Mouse (Mus musculus) cerebellum, adult 2 months (tissue): ENCODE results near the gene Gm49378. TPM values are rescaled to one million over a fixed set of nuclear protein-coding genes. Genes with fewer than 3 reads are reported as not detected.
A peak's percentile ranks its signal among the peaks of the same experiment; 100 is the strongest.

Source experiments
- DNase-seq, 2 experiments: peaks; one replicate each; pipeline ENCODE4 v3.0.0; 2021
- H3K27ac ChIP-seq: fragments of 200-500 bp; 2 replicates; pipeline ENCODE4 v1.5.1; 2012; ENCODE audit warnings: low read length, control low read depth, inconsistent platforms; ENCODE audit not compliant: insufficient read depth
- H3K27me3 ChIP-seq: fragments of 200-500 bp; 2 replicates; pipeline ENCODE4 v1.6.1; 2012; ENCODE audit warnings: inconsistent platforms, mild to moderate bottlenecking, low read length, moderate library complexity; ENCODE audit not compliant: control insufficient read depth, insufficient read depth
- H3K4me1 ChIP-seq: fragments of 200-500 bp; 2 replicates; pipeline ENCODE4 v1.6.1; 2011; ENCODE audit warnings: low read length; ENCODE audit not compliant: control insufficient read depth, insufficient read depth
- H3K4me3 ChIP-seq: fragments of 200-500 bp; replicated peaks from 2 replicates; pipeline ENCODE3; 2011; ENCODE audit warnings: mild to moderate bottlenecking, low read depth, low read length, control low read depth; ENCODE audit not compliant: insufficient read depth
- CTCF ChIP-seq: fragments of 200-500 bp; IDR thresholded peaks from 2 replicates; pipeline ENCODE4 v1.5.1; 2011; ENCODE audit warnings: low read depth, mild to moderate bottlenecking, control low read depth, low read length, moderate library complexity, borderline replicate concordance; ENCODE audit not compliant: insufficient read depth
- POLR2A ChIP-seq: fragments of 200-500 bp; IDR thresholded peaks from 2 replicates; pipeline ENCODE4 v1.6.1; 2011; ENCODE audit warnings: low read length, control low read depth, borderline replicate concordance; ENCODE audit not compliant: insufficient read depth
- WGBS: fragments of 180-500 bp; shearing (Covaris S2); methylation state at CpG from one replicate; pipeline ENCODE4 v1.1.7; 2018; 5-methylcytosine and 5-hydroxymethylcytosine counted together
- polyA plus RNA-seq: library from polyadenylated mRNA; depleted of rRNA; stranded (reverse); fragments of >200 nt; gene quantifications from 2 replicates; pipeline ENCODE4 v1.2.3, GENCODE M21; 2012; rRNA removed

The Gm49378 gene
- 4.9 and 5.6 TPM in 2 replicates for polyA plus RNA-seq

- no peak for TF ChIP-seq CTCF
- TF ChIP-seq POLR2A, result no peak
- Histone ChIP-seq H3K27me3 (no peaks in the 10 kb centered on the region), H3K4me1 (peaks cover 7% of the 10 kb centered on the region), H3K27ac (no peak within 1 kb of the TSS), H3K4me3 (no peak within 1 kb of the TSS)
- 94% methylated on average over 9 of the region's 9 CpGs for WGBS
- DNase-seq, result no peak
These were observed at the start of gene Gm49378 for GRCm38 (mm10) chr14:55637795-55638194. Gm49378 (minus strand) TSS chr14:55637895.

- H3K27ac ChIP-seq, result no peak overlapping the region
- H3K4me3 ChIP-seq, result peak overlapping the region; percentile 75
- H3K4me1 ChIP-seq, result peaks cover 4% of the 10 kb centered on the region; the same call in 1 of the 2 replicates
- no peaks in the 10 kb centered on the region for H3K27me3 ChIP-seq
- DNase-seq, result no peak
- 3% methylated on average over 3 of the region's 3 CpGs for WGBS
- TF ChIP-seq CTCF (no peak), POLR2A (no peak)
These were observed 44.4 kb upstream of the Gm49378 start for GRCm38 (mm10) chr14:55682118-55682493.

DNA sequence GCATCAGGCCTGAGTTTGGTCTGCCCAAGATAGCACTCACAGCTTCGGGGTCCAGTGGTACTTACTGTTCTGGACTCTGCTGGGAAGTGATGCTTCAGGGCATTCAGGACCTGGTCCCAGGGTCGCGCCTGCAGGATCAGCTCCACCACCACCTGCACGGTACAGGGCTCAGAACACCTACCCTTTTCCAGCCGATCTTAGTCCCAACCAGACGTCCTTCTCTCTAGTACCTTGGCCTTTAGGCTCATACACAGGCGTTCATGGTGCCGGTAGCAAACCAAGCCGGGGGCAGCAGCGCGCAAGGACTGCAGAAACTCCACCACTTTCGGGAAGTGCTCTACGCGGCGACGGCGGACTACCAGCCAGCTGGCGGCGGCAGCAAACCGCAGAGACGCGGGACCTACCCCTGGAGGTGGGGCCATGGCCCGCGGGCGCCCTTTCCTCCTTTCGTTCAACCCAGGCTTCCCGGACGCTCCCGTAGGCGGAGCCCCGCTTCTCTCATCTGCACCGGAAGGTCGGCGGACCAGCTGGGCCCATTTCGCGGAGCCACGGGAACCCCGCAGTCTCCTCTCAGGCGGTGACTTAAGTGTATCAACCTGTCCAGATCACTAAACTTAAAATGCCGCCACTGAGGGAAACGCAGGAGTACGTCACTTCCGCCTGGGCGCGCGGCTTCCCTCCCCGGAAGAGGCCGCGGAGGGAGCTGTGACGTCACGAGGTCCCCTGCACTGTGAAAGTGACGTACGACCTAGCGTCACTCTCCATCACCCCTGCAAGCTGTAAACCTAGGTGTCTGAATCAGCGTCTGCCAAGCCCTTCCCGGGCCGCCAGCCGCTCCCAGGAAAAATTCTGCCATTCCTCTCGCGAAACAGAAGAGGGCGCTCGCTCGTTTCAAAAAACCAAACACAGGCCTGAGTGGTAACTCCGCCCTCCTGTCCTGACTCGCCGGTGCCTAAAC lies 43.7 kb upstream of the Gm49378 start, which contains the start of gene Tinf2:
Tinf2 (minus strand) TSS at position 661 of the 958 bp plus-strand sequence.
- peak within 1 kb of the TSS; percentile 27; the same call in 1 of the 2 replicates for H3K27ac ChIP-seq
- peak within 1 kb of the TSS; percentile 75 for H3K4me3 ChIP-seq
- peak; percentile 96 to 97 for DNase-seq
- H3K4me1 ChIP-seq, result peaks cover 4% of the 10 kb centered on the region; the same call in 1 of the 2 replicates
- TF ChIP-seq POLR2A (peak; percentile 31; the same call in 1 of the 2 replicates), CTCF (peak; percentile 74)
- WGBS, result under 1% methylated on average over 66 of the region's 66 CpGs
- H3K27me3 ChIP-seq, result no peaks in the 10 kb centered on the region

DNA sequence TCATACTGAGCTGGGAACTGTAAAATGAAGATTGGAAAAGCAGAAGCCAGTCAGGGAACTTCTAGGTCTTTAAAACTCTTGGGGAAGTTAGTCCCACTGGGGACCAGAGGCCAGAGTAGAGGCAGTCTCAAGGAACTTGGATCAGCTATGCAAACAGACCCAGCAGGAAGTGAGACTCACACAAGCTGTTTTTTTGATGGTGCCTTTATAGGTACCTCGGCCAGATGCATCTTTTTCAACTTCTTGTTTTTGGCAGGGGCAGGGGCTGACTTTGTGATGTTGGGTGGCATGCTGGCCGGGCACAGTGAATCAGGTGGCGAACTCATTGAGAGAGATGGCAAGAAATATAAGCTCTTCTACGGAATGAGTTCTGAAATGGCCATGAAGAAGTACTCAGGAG lies 39.9 kb upstream of the Gm49378 start:
- no peak overlapping the region for H3K4me3 ChIP-seq
- no peaks in the 10 kb centered on the region for H3K27me3 ChIP-seq
- H3K27ac ChIP-seq, result no peak overlapping the region
- no peak for TF ChIP-seq CTCF
- no peak for TF ChIP-seq POLR2A
- no peak for DNase-seq
- 77% methylated on average over 4 of the region's 4 CpGs for WGBS
- peaks cover 4% of the 10 kb centered on the region; the same call in 1 of the 2 replicates for H3K4me1 ChIP-seq

DNA sequence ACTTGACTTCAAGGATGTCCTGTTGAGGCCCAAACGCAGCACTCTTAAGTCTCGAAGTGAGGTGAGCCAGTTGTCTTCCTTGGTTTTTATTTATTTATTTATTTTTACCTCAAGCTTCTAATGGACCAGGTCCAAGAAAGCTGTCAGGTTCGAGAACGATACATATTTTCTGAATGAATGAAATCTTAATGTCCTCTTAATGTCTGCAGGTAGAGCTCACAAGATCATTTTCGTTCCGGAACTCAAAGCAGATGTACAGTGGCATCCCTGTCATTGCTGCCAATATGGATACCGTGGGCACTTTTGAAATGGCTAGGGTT lies 35.0 kb upstream of the Gm49378 start:
- no peak for TF ChIP-seq POLR2A
- Histone ChIP-seq H3K4me1 (no peaks in the 10 kb centered on the region; the same call in 1 of the 2 replicates), H3K4me3 (no peak overlapping the region), H3K27ac (no peak overlapping the region), H3K27me3 (no peaks in the 10 kb centered on the region)
- 62% methylated on average over 7 of the region's 7 CpGs for WGBS
- no peak for DNase-seq

DNA sequence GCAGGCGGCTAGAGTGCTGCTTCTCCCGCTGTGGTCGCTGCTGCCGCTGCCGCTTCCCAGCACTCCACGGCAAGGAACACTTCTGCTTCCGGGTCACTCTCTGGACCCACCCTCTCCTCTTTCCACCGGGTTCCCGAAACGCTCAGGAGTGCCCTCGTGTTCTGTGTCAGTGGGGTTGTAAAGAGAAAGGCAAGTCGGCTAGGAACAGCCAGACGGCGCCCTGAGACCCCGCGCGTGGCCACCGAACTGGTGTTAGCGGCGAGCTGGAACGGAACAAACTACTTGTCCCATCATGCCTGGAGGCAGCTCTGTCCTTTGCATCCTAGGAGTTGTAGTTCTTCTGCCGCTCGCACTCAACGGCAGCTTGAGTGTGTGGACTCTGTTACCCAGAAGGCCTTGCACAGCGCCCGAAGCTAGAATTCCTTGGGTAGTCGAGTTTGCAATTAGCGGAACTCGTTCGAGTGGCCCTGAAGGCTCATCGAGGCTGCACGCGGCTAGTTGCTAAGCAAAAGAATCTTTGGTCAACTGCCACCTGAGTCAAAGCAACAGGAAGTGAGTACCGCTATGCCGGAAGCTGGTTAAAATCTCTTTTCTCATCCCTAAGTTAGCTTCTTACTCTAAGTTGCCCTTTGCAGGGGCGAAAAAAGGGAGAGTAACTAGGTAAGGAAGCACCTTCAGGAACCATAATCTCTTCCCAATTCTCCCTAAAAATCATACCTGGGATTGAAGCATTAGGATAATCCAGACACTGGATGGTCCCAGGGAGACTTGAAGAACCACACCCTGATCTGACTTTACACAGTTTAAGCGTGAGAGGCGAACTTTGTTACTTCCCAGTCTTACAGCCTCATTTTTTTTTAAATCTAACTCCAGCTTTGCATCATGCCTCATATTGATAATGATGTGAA lies 34.4 kb upstream of the Gm49378 start, which contains the start of the genes Gmpr2 and Nedd8:
Gmpr2 (plus strand) TSS at position 109 of the 908 bp plus-strand sequence.
Nedd8 (minus strand) TSS at position 292 of the 908 bp plus-strand sequence.
- Histone ChIP-seq H3K4me3 (peak within 1 kb of the TSS; percentile 93), H3K27me3 (no peaks in the 10 kb centered on the region), H3K4me1 (no peaks in the 10 kb centered on the region; the same call in 1 of the 2 replicates), H3K27ac (peak within 1 kb of the TSS; percentile 89)
- under 1% methylated on average over 38 of the region's 38 CpGs for WGBS
- TF ChIP-seq CTCF, result no peak
- TF ChIP-seq POLR2A, result peak; percentile 77
- DNase-seq, result peak; percentile 94 to 95

DNA sequence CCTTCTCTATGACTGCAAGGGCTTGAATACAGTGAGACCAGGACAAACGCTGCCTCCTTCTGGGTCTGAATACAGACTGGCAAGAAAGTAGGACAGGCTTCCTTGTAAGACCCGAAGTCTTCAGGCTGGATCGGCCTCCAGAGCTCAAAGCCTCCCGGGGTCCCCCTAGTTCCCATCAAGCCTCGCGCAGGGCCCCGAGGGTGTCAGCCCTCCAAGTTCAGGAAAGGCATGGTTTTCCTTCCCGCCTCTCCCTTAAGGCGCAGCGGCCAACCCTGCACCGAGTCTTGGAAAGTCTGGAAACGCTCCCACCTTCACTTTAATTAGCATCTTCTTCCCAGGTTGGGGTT lies 33.8 kb upstream of the Gm49378 start:
- Histone ChIP-seq H3K4me1 (no peaks in the 10 kb centered on the region; the same call in 1 of the 2 replicates), H3K27me3 (no peaks in the 10 kb centered on the region), H3K4me3 (peak overlapping the region; percentile 93), H3K27ac (peak overlapping the region; percentile 89)
- under 1% methylated on average over 12 of the region's 12 CpGs for WGBS
- TF ChIP-seq POLR2A, result no peak
- no peak for TF ChIP-seq CTCF
- no peak for DNase-seq
